Mouse (Mus musculus) kidney, adult 2 months (tissue): Measurements from ENCODE around the gene Tspan31. TPM values are rescaled to one million over a fixed set of nuclear protein-coding genes. Genes with fewer than 3 reads are reported as not detected.

Experiments used
- DNase-seq: peaks from one replicate; pipeline ENCODE4 v3.0.0; 2021
- H3K27ac ChIP-seq: fragments of 200-500 bp; 2 replicates; pipeline ENCODE4 v1.5.1; 2012; ENCODE audit warnings: low read depth, low read length, control low read depth, inconsistent platforms; ENCODE audit not compliant: insufficient read depth
- H3K27me3 ChIP-seq: fragments of 200-500 bp; replicated peaks from 2 replicates; pipeline ENCODE4 v1.6.1; 2012; ENCODE audit warnings: mild to moderate bottlenecking, moderate library complexity, low read length, inconsistent platforms; ENCODE audit not compliant: control insufficient read depth, insufficient read depth
- H3K36me3 ChIP-seq: fragments of 200-500 bp; 2 replicates; pipeline ENCODE4 v1.6.1; 2012; ENCODE audit warnings: mild to moderate bottlenecking, moderate library complexity, low read length, inconsistent platforms; ENCODE audit not compliant: control insufficient read depth, insufficient read depth
- H3K4me1 ChIP-seq: fragments of 200-500 bp; 2 replicates; pipeline ENCODE4 v1.6.1; 2011; ENCODE audit warnings: low read length; ENCODE audit not compliant: control insufficient read depth, insufficient read depth
- H3K4me3 ChIP-seq: fragments of 200-500 bp; 2 replicates; pipeline ENCODE4 v1.5.1; 2011; ENCODE audit warnings: mild to moderate bottlenecking, low read depth, low read length, control low read depth; ENCODE audit not compliant: insufficient read depth
- CTCF ChIP-seq: fragments of 200-500 bp; conservative IDR thresholded peaks from 2 replicates; pipeline ENCODE4 v1.5.1; 2011; ENCODE audit warnings: low read depth, mild to moderate bottlenecking, control low read depth, low read length, moderate library complexity, mixed read lengths; ENCODE audit not compliant: insufficient read depth, insufficient read length
- POLR2A ChIP-seq: fragments of 200-500 bp; IDR thresholded peaks from one replicate; pipeline ENCODE4 v1.6.1; 2011; ENCODE audit warnings: low read depth, low read length, control low read depth
- WGBS: fragments of 180-500 bp; shearing (Covaris S2); methylation state at CpG from one replicate; pipeline ENCODE4 v1.1.7; 2018; 5-methylcytosine and 5-hydroxymethylcytosine counted together
- polyA plus RNA-seq: library from polyadenylated mRNA; depleted of rRNA; stranded (reverse); fragments of >200 nt; gene quantifications from 2 replicates; pipeline ENCODE4 v1.2.3, GENCODE M21; 2012

The Tspan31 gene
- polyA plus RNA-seq, 1 experiment = 117 TPM

DNA sequence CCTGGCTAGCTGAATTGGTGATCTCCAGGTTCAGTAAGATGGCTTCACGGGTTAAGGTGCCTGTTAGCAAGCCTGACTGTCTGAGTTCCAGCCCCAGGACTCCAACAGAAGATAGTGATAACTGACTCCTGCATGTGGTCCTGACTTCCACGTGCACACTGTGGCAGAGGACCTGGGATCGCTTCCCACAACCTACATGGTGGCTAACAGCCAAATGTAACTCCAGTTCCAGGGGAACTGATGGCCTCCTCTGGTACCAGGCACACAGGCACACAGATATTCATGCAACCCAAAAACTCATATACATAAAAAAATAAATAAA is 38.2 kb upstream of the Tspan31 start:
- Histone ChIP-seq H3K4me3 (no peak overlapping the region), H3K4me1 (no peaks in the 10 kb centered on the region), H3K27me3 (no peaks in the 10 kb centered on the region), H3K36me3 (no peaks in the 10 kb centered on the region; the same call in 1 of the 2 replicates), H3K27ac (no peak overlapping the region)
- no peak for DNase-seq
- WGBS = 74% methylated on average over 3 of the region's 3 CpGs
- no peak for TF ChIP-seq CTCF
- TF ChIP-seq POLR2A = no peak

DNA sequence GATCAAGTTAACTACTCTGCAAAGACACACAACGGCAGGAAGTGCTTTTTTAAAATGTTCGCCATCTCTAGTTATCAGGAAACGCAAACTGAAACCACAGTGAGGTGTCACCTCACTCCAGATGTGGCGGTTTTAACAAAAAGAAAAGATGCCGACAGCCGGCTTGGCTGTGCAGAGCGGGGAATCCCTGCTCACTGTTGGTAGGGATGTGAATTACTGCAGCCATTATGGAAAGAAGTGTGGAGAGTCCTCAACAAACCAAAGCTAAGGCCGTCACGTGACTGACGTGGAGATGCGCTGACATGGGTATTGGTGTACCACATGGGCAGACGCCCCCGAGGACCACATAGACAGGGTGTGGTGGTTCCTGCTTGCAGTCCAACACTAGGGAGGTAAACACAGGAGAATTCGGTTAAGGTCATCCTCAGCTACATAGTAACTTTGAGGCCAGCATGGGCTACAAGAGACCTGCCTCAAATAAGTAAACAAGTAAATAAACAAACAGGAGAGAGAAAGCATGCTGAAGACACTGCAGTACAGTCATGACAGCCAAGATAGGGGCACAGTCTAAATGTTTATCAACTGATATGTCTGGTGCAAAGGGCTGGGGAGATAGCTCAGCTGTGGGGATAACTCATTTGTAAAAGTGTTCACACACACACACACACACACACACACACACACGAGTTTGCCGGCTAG is 37.6 kb upstream of the Tspan31 start:
- Histone ChIP-seq H3K36me3 (no peaks in the 10 kb centered on the region; the same call in 1 of the 2 replicates), H3K27ac (no peak overlapping the region), H3K27me3 (no peaks in the 10 kb centered on the region), H3K4me1 (no peaks in the 10 kb centered on the region), H3K4me3 (no peak overlapping the region)
- WGBS = 83% methylated on average over 16 of the region's 16 CpGs
- TF ChIP-seq CTCF (no peak), POLR2A (no peak)
- DNase-seq = no peak

DNA sequence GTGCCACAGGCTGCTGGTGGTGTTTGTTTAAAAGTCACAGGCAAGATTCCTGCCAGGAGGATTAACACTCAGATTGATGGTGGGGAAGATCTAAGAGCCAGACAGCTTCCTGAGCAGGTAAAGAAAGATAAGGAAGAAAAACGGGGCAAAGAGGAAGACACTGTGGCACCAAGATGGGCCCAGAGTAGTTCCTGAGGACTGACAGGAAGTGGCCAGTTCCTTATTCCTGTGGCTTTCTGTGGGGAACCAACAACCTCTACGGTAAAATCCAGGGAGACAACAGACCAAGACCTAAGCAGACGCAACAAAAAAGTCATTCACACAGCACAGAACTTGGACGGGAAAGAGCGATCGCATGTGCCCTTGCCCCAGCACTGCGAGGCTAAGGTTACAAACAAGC is 33.6 kb upstream of the Tspan31 start:
- no peaks in the 10 kb centered on the region for H3K27me3 ChIP-seq

DNA sequence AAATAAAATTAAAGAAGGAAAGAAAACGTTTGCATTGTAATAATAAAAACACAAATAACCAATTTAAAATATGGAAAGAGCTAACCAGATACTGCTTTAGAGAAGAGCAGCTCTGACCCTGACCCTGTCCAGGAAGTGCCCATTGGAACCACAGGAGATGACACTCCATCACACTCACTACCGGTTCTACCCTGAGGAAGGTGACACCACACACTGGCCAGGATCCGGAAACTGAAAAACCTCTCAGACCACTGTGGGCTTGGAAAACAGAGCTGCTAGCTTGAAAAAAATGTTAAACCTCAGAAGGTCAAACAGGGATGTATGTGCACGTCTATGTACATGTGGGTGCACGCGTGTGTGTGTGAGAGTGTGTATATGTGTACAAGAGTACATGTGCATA is 31.1 kb upstream of the Tspan31 start:
- Histone ChIP-seq H3K27me3 (no peaks in the 10 kb centered on the region), H3K4me1 (no peaks in the 10 kb centered on the region), H3K27ac (no peak overlapping the region), H3K36me3 (peaks cover 2% of the 10 kb centered on the region; the same call in 1 of the 2 replicates), H3K4me3 (no peak overlapping the region)
- 79% methylated on average over 6 of the region's 6 CpGs for WGBS
- TF ChIP-seq CTCF = no peak
- TF ChIP-seq POLR2A = no peak
- no peak for DNase-seq

More for the DNA sequence above, 33.6 kb upstream of the Tspan31 start:
- Histone ChIP-seq H3K36me3 (peaks cover 2% of the 10 kb centered on the region; the same call in 1 of the 2 replicates), H3K27ac (no peak overlapping the region), H3K4me3 (no peak overlapping the region), H3K4me1 (no peaks in the 10 kb centered on the region)
- TF ChIP-seq CTCF (no peak), POLR2A (no peak)
- no peak for DNase-seq
- WGBS = 80% methylated on average over 7 of the region's 7 CpGs

DNA sequence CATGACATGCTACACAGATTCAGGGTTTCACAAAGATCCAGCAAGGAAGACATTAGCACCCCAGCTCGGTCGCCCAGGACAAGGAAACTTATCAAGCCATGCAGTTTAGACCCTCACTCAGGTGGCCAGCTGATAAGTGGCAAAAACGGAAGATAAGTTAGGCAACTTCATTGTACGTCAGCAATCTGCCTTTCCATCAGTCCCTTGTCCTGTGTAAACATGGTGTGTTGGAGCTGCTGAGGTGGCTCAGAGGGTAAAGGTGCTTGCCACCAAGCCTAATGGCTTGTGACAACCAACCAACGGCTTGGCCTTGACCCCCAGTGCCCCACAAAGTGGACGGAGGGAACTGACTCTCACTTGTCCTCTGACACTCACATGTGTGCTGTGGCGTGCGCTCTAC is 30.4 kb upstream of the Tspan31 start:
- TF ChIP-seq CTCF = no peak
- no peak for TF ChIP-seq POLR2A
- Histone ChIP-seq H3K36me3 (peaks cover 2% of the 10 kb centered on the region; the same call in 1 of the 2 replicates), H3K27me3 (no peaks in the 10 kb centered on the region), H3K4me1 (no peaks in the 10 kb centered on the region), H3K27ac (no peak overlapping the region), H3K4me3 (no peak overlapping the region)
- no peak for DNase-seq
- 79% methylated on average over 8 of the region's 8 CpGs for whole genome bisulfite sequencing

DNA sequence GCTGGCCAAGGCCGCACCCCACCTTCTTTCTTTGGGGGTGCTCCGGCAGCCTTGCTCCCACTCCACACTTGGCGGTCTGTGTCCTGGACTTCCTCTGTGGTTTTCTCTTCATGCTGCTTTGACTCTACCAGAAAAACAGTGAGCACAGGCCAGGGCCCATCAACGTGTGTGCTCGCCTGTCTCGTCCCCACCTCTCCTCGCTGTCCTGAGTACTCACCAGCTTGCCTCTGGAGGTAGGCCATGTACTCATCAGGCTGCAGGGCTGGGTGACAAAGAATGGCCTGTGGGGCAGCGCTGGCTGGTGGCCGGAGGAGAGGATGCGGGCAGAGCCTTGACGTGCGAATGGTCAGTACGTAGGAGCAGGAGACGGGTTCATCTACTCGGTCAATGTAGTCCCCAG is 29.8 kb upstream of the Tspan31 start:
- 92% methylated on average over 15 of the region's 15 CpGs for WGBS
- H3K27ac ChIP-seq = no peak overlapping the region
- no peaks in the 10 kb centered on the region for H3K4me1 ChIP-seq
- H3K27me3 ChIP-seq = no peaks in the 10 kb centered on the region
- no peak for DNase-seq
- no peak overlapping the region for H3K4me3 ChIP-seq
- TF ChIP-seq CTCF = no peak
- no peak for TF ChIP-seq POLR2A
- H3K36me3 ChIP-seq = peaks cover 2% of the 10 kb centered on the region; the same call in 1 of the 2 replicates

DNA sequence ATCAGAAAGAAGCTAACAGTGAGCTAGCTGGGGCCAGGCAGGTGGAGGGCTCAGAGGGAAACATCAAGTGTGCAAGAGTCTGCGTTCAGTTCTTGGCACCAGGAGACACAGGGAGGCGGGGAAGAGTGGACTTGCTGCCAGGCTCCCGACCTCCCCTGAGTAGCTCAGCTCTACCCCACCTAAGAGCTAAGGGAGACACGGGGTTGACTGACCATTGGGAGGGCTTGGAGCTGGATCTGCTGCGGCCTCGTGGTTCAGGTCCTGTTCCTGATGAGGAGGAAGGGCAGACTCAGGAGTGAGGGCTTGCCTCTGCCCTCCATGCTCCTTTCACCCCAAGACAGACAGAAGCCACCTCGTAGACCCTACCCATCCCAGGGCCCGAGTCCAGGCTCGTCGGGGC is 29.1 kb upstream of the Tspan31 start:
- Histone ChIP-seq H3K27me3 (no peaks in the 10 kb centered on the region), H3K36me3 (peaks cover 2% of the 10 kb centered on the region; the same call in 1 of the 2 replicates), H3K4me3 (no peak overlapping the region), H3K27ac (no peak overlapping the region), H3K4me1 (no peaks in the 10 kb centered on the region)
- no peak for DNase-seq
- 94% methylated on average over 10 of the region's 10 CpGs for WGBS
- no peak for TF ChIP-seq POLR2A
- TF ChIP-seq CTCF = no peak

DNA sequence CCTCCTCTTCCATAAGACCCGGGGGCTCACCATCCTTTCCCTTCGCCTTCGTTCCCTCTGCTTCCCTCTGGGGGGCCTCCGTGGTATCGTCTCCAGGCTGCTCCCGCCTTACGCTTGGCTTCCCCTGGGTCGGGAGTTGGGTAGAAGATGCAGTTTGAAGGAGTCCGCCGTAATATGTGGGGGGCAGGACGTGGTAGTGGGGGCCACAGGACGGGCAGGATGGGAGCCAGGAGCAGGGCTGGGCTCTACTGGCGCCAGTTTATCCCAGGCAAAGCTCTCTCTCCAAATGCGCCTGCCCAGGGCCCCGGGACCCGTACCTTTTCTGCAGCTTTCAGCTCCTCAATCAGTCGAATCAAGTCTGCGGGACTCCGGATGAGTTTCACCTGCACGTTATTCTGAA is 28.4 kb upstream of the Tspan31 start:
- H3K4me3 ChIP-seq = no peak overlapping the region
- WGBS = 86% methylated on average over 20 of the region's 20 CpGs
- no peak overlapping the region for H3K27ac ChIP-seq
- H3K4me1 ChIP-seq = no peaks in the 10 kb centered on the region
- no peaks in the 10 kb centered on the region for H3K27me3 ChIP-seq
- TF ChIP-seq CTCF = no peak
- TF ChIP-seq POLR2A = no peak
- peaks cover 2% of the 10 kb centered on the region; the same call in 1 of the 2 replicates for H3K36me3 ChIP-seq
- no peak for DNase-seq
